Mouse (Mus musculus) midbrain, embryonic 14.5 days (tissue): ENCODE data around the gene Pappa. TPM values are rescaled to one million over a fixed set of nuclear protein-coding genes. Genes with fewer than 3 reads are reported as not detected.
A peak's percentile ranks its signal among the peaks of the same experiment; 100 is the strongest.

ENCODE experiments used
- ATAC-seq: fragments of 200-750 bp; cut with Nextera tagmentation; 2 replicates; pipeline ENCODE4 v1.8.0; 2017; ENCODE audit warnings: moderate number of reproducible peaks, moderate library complexity; ENCODE audit not compliant: low FRiP score, low TSS enrichment
- DNase-seq: peaks from one replicate; pipeline ENCODE4 v3.0.0-alpha.2; 2015
- H3K27ac ChIP-seq: fragments of 300-500 bp; sonication (generic); replicated peaks from 2 replicates; pipeline ENCODE4 v1.5.1; 2014; ENCODE audit warnings: mild to moderate bottlenecking, low read depth, low read length, moderate library complexity
- H3K27me3 ChIP-seq: fragments of 300-500 bp; sonication (generic); 2 replicates; pipeline ENCODE4 v1.6.1; 2014; ENCODE audit warnings: low read length, control low read depth, mixed read lengths; ENCODE audit not compliant: control insufficient read depth, insufficient read depth
- H3K36me3 ChIP-seq: fragments of 300-500 bp; sonication (generic); 2 replicates; pipeline ENCODE4 v1.6.1; 2014; ENCODE audit warnings: low read length, control low read depth; ENCODE audit not compliant: control insufficient read depth, insufficient read depth
- H3K4me1 ChIP-seq: fragments of 300-500 bp; sonication (generic); 2 replicates; pipeline ENCODE4 v1.6.1; 2014; ENCODE audit warnings: mild to moderate bottlenecking, antibody characterized with exemption, low read length, control low read depth; ENCODE audit not compliant: control insufficient read depth, insufficient read depth
- H3K4me2 ChIP-seq: fragments of 300-500 bp; sonication (generic); 2 replicates; pipeline ENCODE4 v1.6.1; 2014; ENCODE audit warnings: mild to moderate bottlenecking, low read length, moderate library complexity
- H3K4me3 ChIP-seq: fragments of 300-500 bp; sonication (generic); replicated peaks from 2 replicates; pipeline ENCODE4 v1.5.1; 2014; ENCODE audit warnings: low read depth, low read length
- H3K9ac ChIP-seq: fragments of 300-500 bp; sonication (generic); replicated peaks from 2 replicates; pipeline ENCODE4 v1.6.1; 2014; ENCODE audit warnings: mild to moderate bottlenecking, low read length, moderate library complexity
- H3K9me3 ChIP-seq: fragments of 300-500 bp; sonication (generic); 2 replicates; pipeline ENCODE4 v1.6.1; 2016; ENCODE audit warnings: low read length, control low read depth, mixed read lengths; ENCODE audit not compliant: control insufficient read depth
- WGBS: fragments of 180-500 bp; shearing (Covaris S2); extraction: QIAGEN DNeasy Blood & Tissue Kit; methylation state at CpG from one replicate; pipeline ENCODE4 v1.1.7; 2014; 5-methylcytosine and 5-hydroxymethylcytosine counted together
- polyA plus RNA-seq: library from polyadenylated mRNA; unstranded; fragments of >200 nt; fragmentation: Nextera tagmentation; extraction: Ambion mirVana; gene quantifications from 2 replicates; pipeline ENCODE4 v1.2.1, GENCODE M21; 2014

Pappa gene
- polyA plus RNA-seq, 1 experiment from 2014 or later, result 1.2 TPM

DNA sequence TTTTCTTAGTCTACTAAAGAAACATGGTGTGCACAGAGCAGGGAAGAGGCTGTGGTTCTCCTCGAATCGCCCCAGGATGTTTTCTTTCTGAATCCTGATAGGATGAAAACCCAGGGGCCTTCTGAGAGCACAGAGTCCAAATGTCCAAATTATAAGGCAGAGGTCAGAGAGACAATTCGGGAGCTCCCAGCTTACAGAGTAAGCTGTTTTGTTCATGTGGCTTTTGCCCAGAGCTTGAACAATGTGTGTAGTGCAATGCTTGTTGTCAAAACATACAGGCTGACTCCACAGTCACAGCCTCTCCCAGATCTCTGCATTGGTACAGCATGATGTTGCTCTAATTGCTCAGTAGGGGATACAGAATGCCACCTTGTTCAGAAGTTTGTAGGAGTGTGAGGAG, 178.7 kb downstream of the Pappa start:
- 72% methylated on average over 3 of the region's 3 CpGs for WGBS
- Histone ChIP-seq H3K9ac (no peak overlapping the region), H3K36me3 (no peaks in the 10 kb centered on the region), H3K9me3 (no peaks in the 10 kb centered on the region), H3K4me3 (no peak overlapping the region), H3K27me3 (peaks cover 3% of the 10 kb centered on the region; the same call in 1 of the 2 replicates), H3K4me2 (no peak overlapping the region), H3K4me1 (0 out of 2 replicates have a peak, but pooled peaks cover 6% of the 10 kb centered on the region), H3K27ac (no peak overlapping the region)
- ATAC-seq, result no peak
- DNase-seq, result no peak

GRCm38 (mm10) chr4:65317877-65318525, 194.0 kb downstream of the Pappa start:
- no peak overlapping the region for H3K4me3 ChIP-seq
- no peaks in the 10 kb centered on the region for H3K4me1 ChIP-seq
- no peaks in the 10 kb centered on the region for H3K9me3 ChIP-seq
- 81% methylated on average over 10 of the region's 10 CpGs for WGBS
- no peak overlapping the region for H3K27ac ChIP-seq
- ATAC-seq (no peak), DNase-seq (no peak)
- no peaks in the 10 kb centered on the region for H3K27me3 ChIP-seq
- no peak overlapping the region for H3K9ac ChIP-seq
- H3K36me3 ChIP-seq, result no peaks in the 10 kb centered on the region
- H3K4me2 ChIP-seq, result no peak overlapping the region

DNA sequence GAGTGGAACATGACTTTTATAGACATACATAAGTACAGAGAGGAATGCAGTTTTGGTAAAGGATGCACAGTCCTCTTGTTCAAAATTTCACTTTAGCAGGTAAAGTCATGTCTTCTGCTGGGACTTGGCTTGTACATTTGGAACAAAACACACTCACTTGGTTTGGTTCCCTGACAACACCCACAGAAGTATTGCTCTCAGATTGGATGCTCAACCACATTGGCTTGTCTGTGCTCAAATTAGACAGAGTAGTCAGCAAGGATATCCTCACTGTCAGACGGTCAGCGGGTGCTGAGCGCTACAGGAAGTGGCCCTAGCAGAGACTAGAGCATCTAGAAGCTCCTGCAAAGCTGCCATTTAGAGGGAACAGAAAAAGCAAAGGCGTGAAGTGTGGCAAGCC, 197.4 kb downstream of the Pappa start:
- Histone ChIP-seq H3K4me1 (no peaks in the 10 kb centered on the region), H3K4me2 (no peak overlapping the region), H3K27me3 (no peaks in the 10 kb centered on the region), H3K4me3 (no peak overlapping the region), H3K36me3 (no peaks in the 10 kb centered on the region), H3K27ac (no peak overlapping the region), H3K9ac (no peak overlapping the region), H3K9me3 (no peaks in the 10 kb centered on the region)
- ATAC-seq (no peak), DNase-seq (no peak)
- 97% methylated on average over 4 of the region's 4 CpGs for WGBS

DNA sequence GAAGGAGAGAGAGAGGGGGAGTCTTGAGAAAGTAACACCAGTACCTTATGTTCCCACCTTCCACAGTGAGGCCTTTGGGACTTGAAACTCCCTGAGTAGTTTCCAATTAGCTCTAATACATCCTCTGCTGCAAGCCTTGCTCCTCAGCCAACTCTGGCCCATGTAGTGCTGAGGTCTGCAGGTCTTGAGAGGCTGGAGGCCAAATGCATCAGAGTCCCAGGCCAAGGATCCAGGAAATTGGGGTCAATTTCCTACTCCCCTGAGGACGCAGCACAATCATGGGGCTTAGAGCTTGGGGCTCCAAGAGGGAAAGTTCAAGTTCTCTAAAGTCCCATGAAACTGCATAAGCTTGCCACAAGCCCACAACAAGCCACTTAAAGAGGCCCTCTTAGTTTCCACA, 198.0 kb downstream of the Pappa start:
- H3K27me3 ChIP-seq, result no peaks in the 10 kb centered on the region
- no peak overlapping the region for H3K4me3 ChIP-seq
- no peaks in the 10 kb centered on the region for H3K9me3 ChIP-seq
- ATAC-seq (no peak), DNase-seq (no peak)
- no peaks in the 10 kb centered on the region for H3K36me3 ChIP-seq
- H3K9ac ChIP-seq, result no peak overlapping the region
- no peak overlapping the region for H3K27ac ChIP-seq
- H3K4me2 ChIP-seq, result no peak overlapping the region
- 94% methylated on average over 1 of the region's 1 CpGs for WGBS
- no peaks in the 10 kb centered on the region for H3K4me1 ChIP-seq

DNA sequence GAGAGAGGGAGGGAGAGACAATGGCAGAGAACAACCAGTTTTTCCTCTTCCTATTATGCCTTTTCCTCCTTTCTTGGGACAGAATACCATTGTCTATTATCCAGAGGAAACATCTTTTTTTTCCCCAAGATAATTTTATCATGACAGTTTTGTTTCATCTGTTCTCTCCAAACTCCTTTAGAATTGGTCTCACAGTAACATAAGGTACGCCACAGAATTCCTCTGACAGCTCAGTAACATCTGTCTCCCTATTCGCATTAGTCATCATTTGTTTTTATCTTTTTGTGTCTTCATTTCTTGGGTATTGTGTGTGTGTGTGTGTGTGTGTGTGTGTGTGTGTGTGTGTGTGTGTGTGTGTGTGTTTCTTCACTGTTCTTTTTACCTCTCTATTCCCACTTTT, 201.8 kb downstream of the Pappa start:
- no peaks in the 10 kb centered on the region for H3K36me3 ChIP-seq
- no peak overlapping the region for H3K4me2 ChIP-seq
- H3K9me3 ChIP-seq, result no peaks in the 10 kb centered on the region
- no peak overlapping the region for H3K4me3 ChIP-seq
- no peaks in the 10 kb centered on the region for H3K27me3 ChIP-seq
- no peak overlapping the region for H3K27ac ChIP-seq
- no peak overlapping the region for H3K9ac ChIP-seq
- WGBS, result 94% methylated on average over 2 of the region's 2 CpGs
- DNase-seq (no peak), ATAC-seq (no peak)
- no peaks in the 10 kb centered on the region for H3K4me1 ChIP-seq

DNA sequence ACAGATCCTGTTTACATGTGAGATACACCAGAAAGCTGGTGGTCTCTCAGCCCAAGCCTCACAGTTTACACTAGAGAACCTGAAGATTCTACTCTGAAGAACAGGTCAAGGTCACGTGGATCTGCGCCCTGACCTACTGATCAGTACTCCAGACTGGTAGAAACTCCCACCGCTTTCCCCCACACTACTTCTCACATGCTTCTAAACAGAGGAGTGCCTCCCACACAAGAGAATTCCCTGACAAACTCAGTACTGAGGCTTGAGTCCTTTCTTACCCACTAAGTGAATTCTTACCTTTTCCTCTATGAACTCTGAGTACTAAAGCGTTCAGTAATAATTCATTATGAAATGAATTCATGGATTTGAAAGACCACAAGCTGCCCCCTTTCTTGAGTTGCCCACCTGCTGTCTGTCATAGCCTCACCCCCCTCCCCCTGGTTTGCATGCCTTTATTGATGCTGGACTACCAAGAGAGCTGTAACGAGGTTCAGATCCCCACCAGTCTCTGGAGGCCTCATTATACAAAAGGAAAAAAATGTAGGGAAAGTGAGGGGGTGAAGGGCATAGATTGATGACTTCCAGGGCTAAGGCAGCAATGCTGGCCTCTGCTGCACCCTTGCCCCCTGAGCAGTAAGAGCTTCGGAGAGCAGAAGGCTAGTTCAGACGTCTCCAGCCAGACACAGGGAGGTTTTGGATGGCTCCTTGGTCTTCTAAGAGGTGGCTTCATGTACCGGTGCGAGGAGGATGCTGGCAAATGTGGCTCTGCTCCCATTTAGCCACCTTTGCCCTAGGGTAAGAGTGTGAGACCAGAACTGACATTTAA, 204.7 kb downstream of the Pappa start:
- ATAC-seq (no peak), DNase-seq (peak; percentile 21)
- H3K4me1 ChIP-seq, result no peaks in the 10 kb centered on the region
- no peaks in the 10 kb centered on the region for H3K9me3 ChIP-seq
- H3K27me3 ChIP-seq, result no peaks in the 10 kb centered on the region
- no peak overlapping the region for H3K4me2 ChIP-seq
- 66% methylated on average over 9 of the region's 9 CpGs for WGBS
- no peak overlapping the region for H3K4me3 ChIP-seq
- no peak overlapping the region for H3K27ac ChIP-seq
- H3K36me3 ChIP-seq, result no peaks in the 10 kb centered on the region
- H3K9ac ChIP-seq, result no peak overlapping the region

DNA sequence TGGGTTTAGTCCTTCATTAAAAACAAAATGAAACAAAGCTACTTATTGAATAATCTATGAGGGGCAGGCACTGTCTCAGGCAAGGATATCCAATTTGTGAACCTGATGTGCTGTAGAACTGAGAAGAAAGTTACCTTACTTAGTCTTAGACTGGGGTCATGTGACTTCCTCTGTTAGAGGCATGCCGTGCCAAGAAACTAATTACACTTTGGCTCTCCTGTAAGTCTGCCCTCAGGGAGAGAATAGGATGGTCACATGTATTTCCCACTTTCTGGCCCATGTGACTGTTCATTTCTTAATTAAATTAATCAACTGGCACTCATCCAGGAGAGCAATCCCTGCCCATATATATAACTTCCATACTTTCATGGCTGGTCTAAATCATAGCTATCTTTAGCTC, 209.7 kb downstream of the Pappa start:
- Histone ChIP-seq H3K27ac (no peak overlapping the region), H3K9ac (no peak overlapping the region), H3K4me3 (no peak overlapping the region), H3K9me3 (no peaks in the 10 kb centered on the region), H3K36me3 (no peaks in the 10 kb centered on the region), H3K4me2 (no peak overlapping the region), H3K4me1 (no peaks in the 10 kb centered on the region), H3K27me3 (no peaks in the 10 kb centered on the region)
- ATAC-seq, result peak; percentile 44; the same call in 1 of the 2 replicates
- WGBS, result 59% methylated on average over 1 of the region's 1 CpGs
- peak; percentile 8 for DNase-seq

GRCm38 (mm10) chr4:65341766-65342165, 217.8 kb downstream of the Pappa start:
- Histone ChIP-seq H3K9me3 (no peaks in the 10 kb centered on the region), H3K4me2 (no peak overlapping the region), H3K36me3 (no peaks in the 10 kb centered on the region), H3K27me3 (no peaks in the 10 kb centered on the region), H3K4me3 (no peak overlapping the region), H3K4me1 (no peaks in the 10 kb centered on the region), H3K27ac (no peak overlapping the region), H3K9ac (no peak overlapping the region)
- DNase-seq (no peak), ATAC-seq (no peak)
- 94% methylated on average over 3 of the region's 3 CpGs for WGBS

DNA sequence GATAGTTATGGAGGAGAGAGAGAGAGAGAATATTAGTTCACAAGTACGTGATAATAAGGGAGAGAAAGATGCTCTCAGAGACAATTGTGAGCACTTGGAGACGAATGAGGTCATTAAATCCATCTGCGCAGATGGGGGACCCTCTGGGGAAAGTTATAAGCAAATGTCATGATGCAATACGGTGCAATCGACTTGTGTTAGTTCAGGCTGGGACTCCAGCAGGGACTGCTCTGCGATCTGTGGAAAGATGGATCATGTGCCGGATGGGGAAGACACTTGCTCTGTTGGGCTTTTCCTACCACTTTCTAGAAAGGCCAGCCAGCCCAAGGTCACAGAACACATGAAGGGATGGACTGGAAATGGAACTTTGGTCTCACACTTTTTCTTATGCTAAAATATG, 226.5 kb downstream of the Pappa start:
- Histone ChIP-seq H3K9ac (no peak overlapping the region), H3K36me3 (no peaks in the 10 kb centered on the region), H3K4me2 (no peak overlapping the region), H3K4me3 (no peak overlapping the region), H3K27me3 (no peaks in the 10 kb centered on the region), H3K4me1 (no peaks in the 10 kb centered on the region), H3K9me3 (no peaks in the 10 kb centered on the region), H3K27ac (no peak overlapping the region)
- ATAC-seq, result no peak
- WGBS, result 83% methylated on average over 7 of the region's 7 CpGs
- no peak for DNase-seq
